ENCODE assay signal across 8 mouse cellular contexts in the genomic region with DNA sequence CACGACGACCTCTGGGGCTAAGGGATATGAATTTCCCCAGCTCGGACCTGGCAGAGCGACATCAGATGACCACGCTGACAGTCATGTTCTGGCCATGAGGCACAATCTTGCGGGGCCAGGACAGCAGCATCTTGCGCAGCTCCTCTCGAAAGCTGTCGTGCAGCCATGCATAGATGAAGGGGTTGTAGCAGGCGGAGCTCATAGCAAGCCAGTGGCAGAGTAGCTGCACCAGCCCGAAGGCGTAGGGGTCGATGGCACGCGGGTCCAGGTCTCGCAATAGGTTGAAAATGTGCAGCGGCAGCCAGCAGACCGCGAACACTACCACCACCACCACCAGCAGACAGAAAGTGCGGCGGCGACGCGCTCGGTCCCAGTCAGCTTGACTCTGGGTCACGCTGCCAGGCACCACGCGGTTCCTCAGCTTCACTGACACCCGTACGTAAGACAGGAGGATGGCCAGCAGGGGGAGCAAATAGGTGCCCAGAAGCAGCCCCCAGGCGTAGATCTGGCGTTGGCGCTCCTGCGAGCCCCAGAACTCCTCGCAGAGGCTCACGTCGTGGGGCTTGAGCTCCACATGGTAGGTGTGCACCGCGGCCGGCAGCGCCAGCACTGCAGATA. TPM values are rescaled to one million over a fixed set of nuclear protein-coding genes. Genes with fewer than 3 reads are reported as not detected.
DNase-seq lines count a peak whose midpoint lies in the region; ATAC-seq and TF ChIP-seq lines count a peak whose summit lies in the region.
"Had no signal": no experiment of that assay in that cellular context is flagged by ENCODE, and none has a peak within 500 bp of the region (broad histone marks: within the 10 kb centered on the region; RNA-seq: fewer than 3 reads in every experiment).

No protein-coding gene starts in this region.

- no peaks in the 10 kb centered on the region for H3K36me3 ChIP-seq in limb, embryonic 14.5 days (ENCODE audit: control insufficient read depth, insufficient read depth, low read length)
- H3K36me3 ChIP-seq in midbrain, embryonic 15.5 days (replicated peaks): no peaks in the 10 kb centered on the region

- H3K9me3 ChIP-seq in limb, embryonic 14.5 days (ENCODE audit: control insufficient read depth, low read length): no peaks in the 10 kb centered on the region
- no peaks in the 10 kb centered on the region for H3K9me3 ChIP-seq in midbrain, embryonic 15.5 days

- H3K4me2 ChIP-seq in limb, embryonic 14.5 days (replicated peaks; ENCODE audit: low read depth, low read length, severe bottlenecking): peak overlapping the region; percentile 39
- peak overlapping the region; percentile 68 for H3K4me2 ChIP-seq in midbrain, embryonic 15.5 days

- H3K27me3 ChIP-seq in limb, embryonic 14.5 days (ENCODE audit: control insufficient read depth, insufficient read depth, low read length): peaks cover 43% of the 10 kb centered on the region
- H3K27me3 ChIP-seq in midbrain, embryonic 15.5 days (replicated peaks): peaks cover 42% of the 10 kb centered on the region

- WGBS in limb, embryonic 14.5 days: 3% methylated on average over 41 of the region's 41 CpGs
- WGBS in midbrain, embryonic 15.5 days: 1% methylated on average over 41 of the region's 41 CpGs

- peaks cover 12% of the 10 kb centered on the region; the same call in 1 of the 2 replicates for H3K4me1 ChIP-seq in limb, embryonic 14.5 days (ENCODE audit: control insufficient read depth, insufficient read depth, low read length)
- H3K4me1 ChIP-seq in midbrain, embryonic 15.5 days: peaks cover 35% of the 10 kb centered on the region

- peak overlapping the region; percentile 19 for H3K4me3 ChIP-seq in limb, embryonic 14.5 days (replicated peaks; ENCODE audit: low read length)
- peak overlapping the region; percentile 42 for H3K4me3 ChIP-seq in midbrain, embryonic 15.5 days
- H3K4me3 ChIP-seq: myocyte had no signal

- DNase-seq in adrenal gland, postnatal 25 days: peak; percentile 71
- peak; percentile 86 for DNase-seq in embryo, embryonic 10.5 days (ENCODE audit: low spot score)
- DNase-seq in kidney, adult 18-20 months: peak; percentile 59
- DNase-seq in limb, embryonic 14.5 days (ENCODE audit: low spot score): peak; percentile 46
- DNase-seq in spleen, postnatal 10 days (ENCODE audit: low spot score in 2 of 2): peak; percentile 12 to 73

- no peak for TF ChIP-seq POLR2A in limb, embryonic 14.5 days (IDR thresholded peaks at IDR 0.05; ENCODE audit: borderline replicate concordance, extremely low read depth, insufficient read depth, insufficient read length)

- no peak overlapping the region for H3K27ac ChIP-seq in limb, embryonic 14.5 days (replicated peaks; ENCODE audit: low read depth, low read length)
- no peak overlapping the region for H3K27ac ChIP-seq in midbrain, embryonic 15.5 days

- peak; percentile 84 for ATAC-seq in granulocyte monocyte progenitor cell, adult 5-6 weeks (replicated peaks; ENCODE audit: poor library complexity, severe bottlenecking)
- ATAC-seq in limb, embryonic 14.5 days (ENCODE audit: low FRiP score, low read depth): no peak
- ATAC-seq in midbrain, embryonic 15.5 days (replicated peaks): peak; percentile 79

- H3K9ac ChIP-seq in limb, embryonic 14.5 days (ENCODE audit: low read depth, low read length, severe bottlenecking): no peak overlapping the region
- peak overlapping the region; percentile 31 for H3K9ac ChIP-seq in midbrain, embryonic 15.5 days

RNA-seq across cellular contexts. Expression of a gene that starts 1.0 kb away (rescaled TPM):
- 0.73 TPM in 1 of 2 replicates, not detected in the other for total RNA-seq in adrenal gland, postnatal 25 days (2021)
- not detected in 2 replicates for total RNA-seq in granulocyte monocyte progenitor cell, adult 5-6 weeks (2014; fragmentation: Nextera tagmentation)
- not detected in 2 replicates for total RNA-seq in granulocyte monocyte progenitor cell, adult 5-6 weeks (2017)
- not detected in 2 replicates for polyA plus RNA-seq in limb, embryonic 14.5 days (2012; rRNA removed)
- polyA plus RNA-seq in limb, embryonic 14.5 days (2014; fragmentation: Nextera tagmentation; extraction: Ambion mirVana): not detected in 2 replicates
- 0.36 and 0.72 TPM in 2 replicates for polyA plus RNA-seq in midbrain, embryonic 15.5 days (2015; fragmentation: Nextera tagmentation; extraction: Ambion mirVana)
- polyA plus RNA-seq: myocyte had no signal
